Mouse (Mus musculus) spleen, postnatal 10 days (tissue): ENCODE results near the gene Slpi.
A peak's percentile ranks its signal among the peaks of the same experiment; 100 is the strongest.

ENCODE experiments used
- DNase-seq, 2 experiments: peaks; one replicate each; pipeline ENCODE4 v3.0.0; 2021 to 2022; ENCODE audit warnings: low spot score in 2 of 2

Slpi gene

DNA sequence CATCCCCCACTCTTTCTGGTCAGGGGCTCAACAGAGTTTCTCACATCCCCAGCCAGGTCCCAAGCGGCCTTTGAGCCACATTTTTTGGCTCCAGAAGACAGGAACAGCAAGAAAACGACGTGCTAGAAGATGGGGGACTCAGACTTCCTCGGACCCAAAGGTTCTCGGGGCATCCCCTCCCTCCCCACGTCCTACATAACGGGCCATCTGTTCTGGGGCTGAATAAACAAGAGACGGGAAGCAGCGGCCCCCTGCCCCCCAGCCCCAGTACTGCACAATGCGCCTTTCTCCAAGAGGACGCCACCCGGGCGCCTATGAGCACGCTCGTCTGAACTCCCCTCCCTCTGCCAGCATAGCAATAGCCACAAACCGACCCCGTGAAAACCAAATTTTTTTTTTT lies at the start of gene Slpi:
Gene Slpi (minus strand): TSS at position 76 of the 400 bp plus-strand sequence.
- DNase-seq = peak in 1 of 2 experiments; percentile 20

DNA sequence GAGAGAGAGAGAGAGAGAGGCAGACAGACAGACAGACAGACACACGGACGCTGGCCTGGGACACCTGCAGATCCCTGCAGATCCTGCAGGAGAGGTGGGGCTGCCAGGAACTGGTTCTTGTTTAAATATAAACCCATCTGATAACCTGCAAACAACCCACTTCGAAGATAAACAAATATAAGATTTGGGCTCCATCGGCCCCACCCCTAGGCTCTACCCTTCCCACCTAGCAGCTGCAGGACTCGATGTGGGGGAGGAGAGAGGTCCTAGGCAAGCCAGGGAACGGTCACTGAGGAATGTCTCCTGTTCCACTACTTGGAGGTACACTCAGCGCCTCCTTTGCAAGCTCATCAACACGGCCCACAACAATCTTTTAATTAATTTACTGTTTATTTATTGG lies 49.4 kb upstream of the Slpi start:
- DNase-seq = no peak

DNA sequence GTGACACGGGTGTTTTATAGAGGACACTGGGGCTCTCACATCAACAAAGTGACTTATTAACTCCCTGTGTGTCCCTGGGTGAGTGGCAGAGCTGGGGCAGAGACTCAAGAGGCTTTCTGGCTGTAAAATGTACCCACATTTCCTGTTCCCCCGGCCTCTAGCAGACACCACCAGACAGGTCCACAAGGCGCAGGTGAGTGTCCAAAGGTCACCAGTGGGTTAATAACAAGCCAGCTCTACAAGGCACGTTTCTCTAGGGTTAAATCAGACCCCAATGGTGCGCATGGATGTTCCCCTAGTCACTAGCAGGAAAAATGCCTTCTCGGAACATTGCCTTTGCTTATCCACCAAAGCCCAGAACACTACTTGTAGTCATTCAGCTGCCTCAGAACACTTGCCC lies 48.8 kb upstream of the Slpi start:
- no peak for DNase-seq

DNA sequence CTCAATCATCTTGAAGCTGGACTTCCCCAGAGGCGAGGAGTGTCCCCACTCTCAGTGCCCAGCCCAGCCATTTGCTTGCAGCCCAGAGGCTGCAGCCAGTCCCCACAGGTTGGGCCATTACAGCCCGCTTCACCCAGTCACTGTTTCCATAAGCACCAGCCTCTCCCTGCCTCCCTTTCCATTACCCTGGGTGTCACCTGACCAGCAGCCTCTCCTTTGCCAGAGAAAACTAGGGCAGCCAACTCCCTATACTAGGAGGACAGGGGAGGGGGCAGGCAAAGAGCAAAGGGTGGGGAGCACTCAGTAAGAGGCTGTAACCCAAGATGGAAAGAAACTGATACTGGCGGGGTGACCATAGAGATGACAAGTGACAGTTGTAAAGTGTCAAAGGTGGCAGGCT lies 48.1 kb upstream of the Slpi start:
- DNase-seq = no peak

DNA sequence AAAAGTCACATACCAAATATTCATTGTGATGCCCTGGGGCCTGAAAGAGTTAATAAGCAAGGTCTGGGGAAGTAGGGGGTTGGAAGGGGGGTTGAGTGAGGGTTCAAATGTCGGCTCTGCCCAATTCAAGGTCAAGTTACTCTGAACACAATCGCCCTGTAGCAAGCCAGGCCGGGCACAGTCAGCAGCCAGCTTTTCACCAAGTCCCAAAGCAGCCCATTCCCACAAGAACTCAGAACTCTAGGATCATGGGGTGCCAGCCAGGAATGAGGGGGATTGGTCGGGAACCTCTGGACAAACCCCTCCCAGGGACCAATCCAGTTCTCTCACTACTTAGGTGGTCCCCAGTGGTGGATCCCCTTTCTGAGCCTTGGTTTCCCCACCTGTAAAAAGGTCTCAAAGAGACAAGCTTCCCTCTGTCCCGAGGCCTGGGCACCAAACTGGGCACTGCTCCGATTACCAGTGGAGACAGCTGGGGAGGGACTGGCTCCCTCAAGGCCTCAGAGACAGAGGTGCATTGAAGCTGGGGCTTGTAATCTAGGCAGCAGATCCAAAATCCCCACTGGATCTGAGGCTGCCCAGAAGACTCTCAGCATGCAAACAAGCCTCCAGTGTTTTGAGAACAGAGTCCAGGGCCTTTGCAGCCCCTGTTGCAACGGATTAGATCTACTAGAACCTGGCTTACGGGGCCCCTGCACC lies 47.5 kb upstream of the Slpi start:
- DNase-seq = no peak

- DNase-seq = no peak
Measured at GRCm38 (mm10) chr2:164435216-164436090, 46.6 kb upstream of the Slpi start.

- DNase-seq = no peak
Measured at GRCm38 (mm10) chr2:164434681-164435080, 45.8 kb upstream of the Slpi start.

- no peak for DNase-seq
Measured at GRCm38 (mm10) chr2:164433278-164433895, 44.5 kb upstream of the Slpi start.

DNA sequence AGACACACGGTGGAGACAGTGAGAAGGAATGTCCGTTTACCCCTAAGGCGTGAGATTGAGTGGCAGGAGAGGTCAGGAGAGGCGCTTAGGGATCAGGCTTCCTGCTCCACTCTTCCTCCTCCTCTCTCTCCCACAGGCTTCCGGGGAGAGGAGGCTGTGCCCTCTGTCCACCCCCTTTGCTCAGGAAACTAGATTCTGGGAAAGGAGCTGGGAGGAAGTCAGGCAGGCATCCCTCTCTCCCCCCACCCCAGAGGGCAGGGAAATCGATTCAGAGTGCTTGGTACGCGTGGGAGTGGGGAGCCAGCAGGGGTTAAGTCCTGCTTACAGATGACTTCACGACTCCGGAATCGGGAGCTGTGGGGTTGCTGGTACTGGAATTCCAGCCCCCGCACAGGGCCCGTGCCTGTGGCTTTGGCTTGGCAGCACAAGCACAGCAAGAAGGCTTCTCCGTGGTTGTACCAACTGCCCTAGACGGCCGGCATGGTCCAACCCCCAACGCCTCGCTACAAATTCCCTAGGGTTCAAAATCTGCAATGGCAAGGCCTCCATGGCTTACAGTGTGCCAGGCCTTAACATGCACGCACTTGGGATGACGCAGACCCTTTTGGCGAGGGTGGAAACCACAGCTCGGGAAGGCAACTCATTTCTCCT lies 43.8 kb upstream of the Slpi start:
- DNase-seq = no peak

DNA sequence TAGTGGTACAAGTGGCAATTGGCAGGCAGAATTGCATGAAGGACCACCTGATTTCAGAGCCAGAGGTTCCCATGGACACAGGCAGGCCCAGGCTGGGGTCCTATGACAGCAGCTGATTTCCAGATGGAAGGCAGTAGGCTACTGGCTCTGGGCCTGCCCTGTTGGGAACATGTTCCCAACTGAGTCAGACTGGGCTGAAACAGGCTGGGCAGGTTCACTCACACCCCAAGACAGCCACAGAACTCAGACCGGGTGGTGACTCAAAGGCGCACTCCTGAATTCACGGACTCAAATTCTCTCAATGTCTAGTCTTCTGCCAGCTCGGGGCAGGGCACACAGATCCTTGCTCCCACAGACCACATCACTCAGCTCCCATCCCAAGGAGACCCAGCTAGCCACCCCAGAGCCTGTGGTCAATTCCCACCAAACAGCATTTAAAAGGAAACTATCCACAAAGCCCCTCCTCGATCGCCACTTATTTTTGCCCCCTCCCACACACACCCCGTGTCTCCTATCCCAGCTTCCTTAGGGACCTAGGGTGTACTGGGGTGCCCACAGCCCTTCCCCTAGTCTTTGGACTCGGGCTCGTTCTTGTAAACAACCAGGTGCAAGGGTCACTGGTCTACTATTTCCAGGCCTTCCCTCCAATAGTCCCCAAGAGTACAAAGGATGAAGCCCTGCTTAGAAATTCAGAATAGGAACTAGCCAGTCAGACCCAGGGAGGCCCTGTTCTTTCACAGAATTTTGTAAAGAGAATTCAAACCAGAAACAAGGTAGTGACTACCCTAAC lies 43.0 kb upstream of the Slpi start:
- no peak for DNase-seq

- no peak for DNase-seq
Measured at GRCm38 (mm10) chr2:164430697-164431096, 41.8 kb upstream of the Slpi start.

GRCm38 (mm10) chr2:164429881-164430615 lies 41.2 kb upstream of the Slpi start:
- no peak for DNase-seq

DNA sequence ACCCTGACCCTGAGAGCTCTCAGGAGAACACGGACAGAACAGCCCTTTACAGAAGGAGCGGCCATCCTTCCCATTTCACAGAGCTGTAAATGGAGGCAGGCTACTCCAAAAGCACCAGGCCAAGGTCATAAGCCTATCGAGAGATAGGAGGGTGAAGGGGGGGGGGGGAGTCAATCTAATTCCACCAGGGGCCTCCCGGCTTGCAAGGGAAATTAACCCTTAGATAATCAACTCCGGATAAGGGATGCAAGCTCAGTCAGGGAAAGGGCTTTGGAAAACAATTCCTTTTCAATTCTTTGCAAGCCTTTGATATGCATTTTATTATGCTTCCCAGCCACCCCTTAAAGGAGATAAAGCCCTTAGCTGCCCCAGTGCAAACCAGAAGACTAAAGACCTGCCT lies 39.6 kb upstream of the Slpi start:
- DNase-seq = no peak

GRCm38 (mm10) chr2:164426952-164427351 lies 38.1 kb upstream of the Slpi start:
- DNase-seq = no peak

DNA sequence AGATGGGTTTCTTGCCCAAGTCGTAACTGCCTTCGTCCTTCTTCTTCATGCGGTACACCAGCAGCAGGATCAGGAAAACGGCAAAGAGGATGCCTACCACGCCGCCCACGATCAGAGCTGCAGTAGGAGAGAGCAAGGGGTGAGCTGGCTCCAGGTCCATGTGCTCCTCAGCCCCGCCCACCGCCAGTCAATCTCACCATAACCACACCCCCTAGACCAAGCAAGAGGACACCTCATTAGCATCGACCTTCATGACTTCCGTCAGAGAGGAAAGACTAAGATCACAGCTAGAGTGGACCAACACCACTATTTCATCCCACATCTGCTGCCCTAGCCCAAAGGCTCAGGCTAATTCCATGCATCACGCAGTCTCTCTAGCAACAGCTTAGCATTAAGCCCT lies 37.2 kb upstream of the Slpi start:
- no peak for DNase-seq

DNA sequence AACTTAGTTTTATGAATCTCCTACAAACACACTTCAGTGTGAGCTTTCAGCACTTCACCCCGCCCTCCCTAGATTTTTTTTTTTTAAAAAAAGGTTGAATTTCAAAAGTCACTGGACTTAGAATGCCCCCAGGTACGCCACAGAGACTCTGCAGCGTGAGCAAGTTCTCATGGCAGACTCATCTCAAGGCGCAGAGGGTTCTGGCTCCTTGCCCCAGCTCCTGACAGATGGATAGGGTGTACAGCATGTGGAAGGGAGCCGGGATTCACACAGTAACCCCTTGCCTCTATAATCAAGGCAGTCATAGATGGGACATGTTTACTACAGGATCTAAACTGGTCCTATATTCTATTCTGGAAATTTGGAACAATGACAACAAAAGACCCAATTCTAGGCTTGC lies 36.5 kb upstream of the Slpi start:
- DNase-seq = no peak

DNA sequence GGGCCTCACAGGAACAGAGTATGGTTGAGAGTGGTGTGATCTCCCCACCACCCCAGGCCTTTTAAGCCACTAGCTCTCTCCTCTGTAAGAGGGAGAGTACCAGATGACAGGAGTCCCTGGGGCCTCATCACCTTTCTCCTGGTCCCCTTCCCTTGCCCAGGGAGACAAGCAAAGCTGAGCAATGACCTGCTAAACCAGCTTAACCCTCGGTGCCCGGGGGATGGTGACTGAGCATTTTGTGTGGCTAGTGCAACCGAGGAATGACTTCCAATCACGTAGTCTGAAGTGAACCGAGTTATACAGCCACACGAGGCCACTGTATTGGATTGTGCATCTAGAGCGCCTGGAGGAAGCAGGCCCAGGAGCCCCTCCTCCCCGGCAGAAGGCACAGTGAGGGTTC lies 35.5 kb upstream of the Slpi start:
- no peak for DNase-seq

DNA sequence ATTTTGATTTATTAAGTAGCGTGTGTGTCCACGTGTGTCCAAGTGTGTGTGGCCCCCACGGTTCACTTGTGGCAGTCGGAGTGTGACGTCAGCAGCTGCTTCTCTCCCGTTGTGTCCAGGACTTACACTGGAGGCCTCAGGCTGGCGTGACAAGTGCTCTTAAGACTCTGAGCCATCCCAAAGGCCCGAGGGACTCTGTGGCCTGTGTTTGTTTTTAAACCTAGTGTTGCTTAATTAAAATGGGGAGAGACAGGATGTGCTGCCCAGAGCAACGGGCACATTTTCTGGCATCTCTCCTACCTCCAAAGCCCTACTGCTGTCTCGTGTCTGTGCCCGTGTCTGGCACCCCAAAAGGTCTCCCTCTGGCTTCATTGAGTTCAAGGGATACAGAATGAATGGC lies 34.6 kb upstream of the Slpi start:
- peak in 1 of 2 experiments; percentile 43 for DNase-seq

GRCm38 (mm10) chr2:164422675-164423393 lies 33.9 kb upstream of the Slpi start:
- peak in 1 of 2 experiments; percentile 58 for DNase-seq

- DNase-seq = no peak
Measured at GRCm38 (mm10) chr2:164421979-164422378, 33.1 kb upstream of the Slpi start.
